In the genomic region with DNA sequence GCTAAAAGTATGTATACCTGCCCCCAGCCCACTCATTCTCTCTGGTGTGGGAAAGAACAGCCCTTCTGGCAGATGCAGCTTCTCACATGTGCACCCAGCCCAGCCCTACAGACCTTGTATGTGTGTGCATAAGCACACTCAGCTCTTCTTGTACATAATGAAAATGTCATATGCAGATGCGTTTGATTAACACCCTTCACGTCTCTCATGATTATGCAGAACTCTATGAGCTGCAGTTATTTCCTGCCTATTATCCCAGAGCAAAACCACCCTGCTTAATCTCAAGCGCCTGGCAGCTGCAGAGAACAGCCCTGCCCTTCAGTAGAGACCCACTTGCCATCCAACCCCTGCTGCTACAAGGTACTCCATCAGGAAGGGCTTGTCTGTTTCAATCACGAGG, we compare ENCODE assay signal across 17 mouse cellular contexts. TPM values are rescaled to one million over a fixed set of nuclear protein-coding genes. Genes with fewer than 3 reads are reported as not detected.
A peak's percentile ranks its signal among the peaks of the same experiment; 100 is the strongest.
DNase-seq lines count a peak whose midpoint lies in the region; ATAC-seq and TF ChIP-seq lines count a peak whose summit lies in the region.
"Had no signal": no experiment of that assay in that cellular context is flagged by ENCODE, and none has a peak within 500 bp of the region (broad histone marks: within the 10 kb centered on the region; RNA-seq: fewer than 3 reads in every experiment).

No protein-coding gene starts in this region.

- no peaks in the 10 kb centered on the region for H3K27me3 ChIP-seq in intestine, embryonic 15.5 days (replicated peaks)
- H3K27me3 ChIP-seq in intestine, postnatal 0 days (replicated peaks; ENCODE audit: control insufficient read depth, insufficient read depth, low read length): no peaks in the 10 kb centered on the region
- H3K27me3 ChIP-seq in forebrain, embryonic 14.5 days (replicated peaks; ENCODE audit: control insufficient read depth, insufficient read depth, low read length): no peaks in the 10 kb centered on the region
- no peaks in the 10 kb centered on the region for H3K27me3 ChIP-seq in midbrain, embryonic 13.5 days
- H3K27me3 ChIP-seq: heart, embryonic 12.5 days; liver, embryonic 12.5 days had no signal

- H3K4me1 ChIP-seq in intestine, embryonic 15.5 days (replicated peaks): peaks cover 27% of the 10 kb centered on the region
- no peaks in the 10 kb centered on the region for H3K4me1 ChIP-seq in intestine, postnatal 0 days (replicated peaks; ENCODE audit: control insufficient read depth, insufficient read depth, low read length)
- H3K4me1 ChIP-seq in forebrain, embryonic 14.5 days (ENCODE audit: control insufficient read depth, insufficient read depth, low read length): peaks cover 84% of the 10 kb centered on the region
- peaks cover 94% of the 10 kb centered on the region for H3K4me1 ChIP-seq in midbrain, embryonic 13.5 days (replicated peaks)

- no peaks in the 10 kb centered on the region for H3K9me3 ChIP-seq in intestine, embryonic 15.5 days
- H3K9me3 ChIP-seq in intestine, postnatal 0 days (ENCODE audit: control insufficient read depth): no peaks in the 10 kb centered on the region
- H3K9me3 ChIP-seq in forebrain, embryonic 14.5 days (replicated peaks; ENCODE audit: control insufficient read depth, low read length): no peaks in the 10 kb centered on the region
- no peaks in the 10 kb centered on the region for H3K9me3 ChIP-seq in midbrain, embryonic 13.5 days
- H3K9me3 ChIP-seq: G1E; heart, embryonic 12.5 days; liver, embryonic 12.5 days had no signal

- no peak for TF ChIP-seq CTCF in intestine, postnatal 0 days (IDR thresholded peaks at IDR 0.05; ENCODE audit: low read depth)
- no peak for TF ChIP-seq CTCF in brain, embryonic 14.5 days (IDR thresholded peaks at IDR 0.05; ENCODE audit: borderline replicate concordance, extremely low read depth, insufficient read depth, insufficient read length)

- peak; percentile 53; the same call in 1 of the 2 replicates for ATAC-seq in intestine, embryonic 15.5 days
- no peak for ATAC-seq in intestine, postnatal 0 days
- ATAC-seq in forebrain, embryonic 14.5 days: peak; percentile 42
- ATAC-seq in midbrain, embryonic 13.5 days: peak; percentile 19
- ATAC-seq: liver, embryonic 12.5 days had no signal

- no peak for TF ChIP-seq POLR2A in brain, embryonic 14.5 days (IDR thresholded peaks at IDR 0.05; ENCODE audit: borderline replicate concordance, extremely low read depth, insufficient read depth, insufficient read length, poor library complexity, severe bottlenecking)

- WGBS in intestine, embryonic 15.5 days: 59% methylated on average over 4 of the region's 4 CpGs
- WGBS in intestine, postnatal 0 days: 68% methylated on average over 4 of the region's 4 CpGs
- 29% methylated on average over 4 of the region's 4 CpGs for whole genome bisulfite sequencing in forebrain, embryonic 14.5 days
- 28% methylated on average over 4 of the region's 4 CpGs for WGBS in midbrain, embryonic 13.5 days

- H3K27ac ChIP-seq in intestine, embryonic 15.5 days: no peak overlapping the region
- no peak overlapping the region for H3K27ac ChIP-seq in intestine, postnatal 0 days (ENCODE audit: low read depth, low read length)
- H3K27ac ChIP-seq in forebrain, embryonic 14.5 days (ENCODE audit: low read depth, low read length): peak overlapping the region; percentile 90
- H3K27ac ChIP-seq in midbrain, embryonic 13.5 days: peak overlapping the region; percentile 76
- H3K27ac ChIP-seq: kidney, postnatal 0 days; liver, embryonic 12.5 days had no signal

- H3K4me2 ChIP-seq in intestine, embryonic 15.5 days (replicated peaks): no peak overlapping the region
- H3K4me2 ChIP-seq in intestine, postnatal 0 days (replicated peaks; ENCODE audit: low read depth): no peak overlapping the region
- 0 out of 2 replicates have a peak overlapping the region, but pooled peaks have one; percentile 10 for H3K4me2 ChIP-seq in forebrain, embryonic 14.5 days (ENCODE audit: low read length)
- no peak overlapping the region for H3K4me2 ChIP-seq in midbrain, embryonic 13.5 days (replicated peaks)
- H3K4me2 ChIP-seq: heart, embryonic 12.5 days; liver, embryonic 12.5 days had no signal

- H3K36me3 ChIP-seq in intestine, embryonic 15.5 days: no peaks in the 10 kb centered on the region
- H3K36me3 ChIP-seq in intestine, postnatal 0 days (ENCODE audit: control insufficient read depth, insufficient read depth): no peaks in the 10 kb centered on the region
- H3K36me3 ChIP-seq in forebrain, embryonic 14.5 days (ENCODE audit: control insufficient read depth, insufficient read depth, low read length): no peaks in the 10 kb centered on the region
- no peaks in the 10 kb centered on the region for H3K36me3 ChIP-seq in midbrain, embryonic 13.5 days
- H3K36me3 ChIP-seq: heart, embryonic 12.5 days; liver, embryonic 12.5 days had no signal

- H3K4me3 ChIP-seq in intestine, embryonic 15.5 days (replicated peaks): no peak overlapping the region
- no peak overlapping the region for H3K4me3 ChIP-seq in intestine, postnatal 0 days (ENCODE audit: low read depth, low read length)
- H3K4me3 ChIP-seq in forebrain, embryonic 14.5 days (ENCODE audit: low read depth, low read length): no peak overlapping the region
- no peak overlapping the region for H3K4me3 ChIP-seq in midbrain, embryonic 13.5 days (replicated peaks)
- H3K4me3 ChIP-seq: heart, embryonic 12.5 days; liver, embryonic 12.5 days had no signal

- intact Hi-C loops in left cerebral cortex, postnatal 14 days (cut with DNase I): no loop called here
- intact Hi-C loops in heart, postnatal 14 days (cut with DNase I): no loop called here

- no peak overlapping the region for H3K9ac ChIP-seq in intestine, embryonic 15.5 days
- no peak overlapping the region for H3K9ac ChIP-seq in intestine, postnatal 0 days (ENCODE audit: low read depth, low read length)
- H3K9ac ChIP-seq in forebrain, embryonic 14.5 days (ENCODE audit: low read length): no peak overlapping the region
- H3K9ac ChIP-seq in midbrain, embryonic 13.5 days (replicated peaks): no peak overlapping the region
- H3K9ac ChIP-seq: heart, embryonic 12.5 days; liver, embryonic 12.5 days had no signal

- peak; percentile 87 for DNase-seq in brain, embryonic 14.5 days (ENCODE audit: low read depth)
- DNase-seq in forebrain, embryonic 14.5 days (ENCODE audit: low spot score): peak; percentile 81
- DNase-seq in left cerebral cortex, postnatal 14 days (ENCODE audit: low spot score in 2 of 2): no peak
- DNase-seq in heart, postnatal 14 days: no peak
- no peak for DNase-seq in cerebellum, postnatal 25 days
- DNase-seq: B cell, adult 2 months; cerebellum, adult 18-20 months; gastrocnemius, postnatal 25 days; layer of hippocampus, adult 9-11 months; lung, postnatal 14 days had no signal

RNA-seq across cellular contexts. Expression of gene Tmem131l, which starts 55.6 kb away (rescaled TPM):
- polyA plus RNA-seq in intestine, embryonic 15.5 days (2015; fragmentation: Nextera tagmentation; extraction: Ambion mirVana): 26.1 and 32.0 TPM in 2 replicates
- polyA plus RNA-seq in intestine, postnatal 0 days (2015; fragmentation: Nextera tagmentation; extraction: Ambion mirVana): 7.5 and 9.6 TPM in 2 replicates
- polyA plus RNA-seq in brain, embryonic 14.5 days (2012; rRNA removed): 103 and 129 TPM in 2 replicates
- 123 and 131 TPM in 2 replicates for polyA plus RNA-seq in forebrain, embryonic 14.5 days (2014; fragmentation: Nextera tagmentation; extraction: Ambion mirVana)
- polyA plus RNA-seq in midbrain, embryonic 13.5 days (2015; fragmentation: Nextera tagmentation; extraction: Ambion mirVana): 81.1 and 91.8 TPM in 2 replicates
- total RNA-seq in left cerebral cortex, postnatal 14 days (2021): 10 to 100 TPM; 29.6 to 35.8 TPM
- 10 to 100 TPM; 31.4 to 33.6 TPM for total RNA-seq in heart, postnatal 14 days (2021)

Comparison
In these comparisons a context has a peak if more than half of its experiments do, and no peak if none do; other contexts are left out.
1. H3K27ac ChIP-seq: peak in forebrain, embryonic 14.5 days (single experiment) and midbrain, embryonic 13.5 days (single experiment); none in intestine, embryonic 15.5 days (single experiment) and intestine, postnatal 0 days (single experiment).
2. DNase-seq: peak in brain, embryonic 14.5 days (single experiment) and forebrain, embryonic 14.5 days (single experiment); none in left cerebral cortex, postnatal 14 days (0 of 2), heart, postnatal 14 days (0 of 2) and cerebellum, postnatal 25 days (0 of 2).